Mouse (Mus musculus) cortical plate, adult 2 months (tissue): Measurements from ENCODE around the gene Slc35e3. TPM values are rescaled to one million over a fixed set of nuclear protein-coding genes. Genes with fewer than 3 reads are reported as not detected.

Experiments used
- H3K27ac ChIP-seq: fragments of 200-500 bp; 2 replicates; pipeline ENCODE4 v1.5.1; 2012; ENCODE audit warnings: low read length, control low read depth, inconsistent platforms; ENCODE audit not compliant: insufficient read depth
- H3K4me1 ChIP-seq: fragments of 200-500 bp; 2 replicates; pipeline ENCODE4 v1.6.1; 2011; ENCODE audit warnings: low read length; ENCODE audit not compliant: control insufficient read depth, insufficient read depth
- H3K4me3 ChIP-seq: fragments of 200-500 bp; 2 replicates; pipeline ENCODE4 v1.5.1; 2011; ENCODE audit warnings: mild to moderate bottlenecking, low read length, control low read depth; ENCODE audit not compliant: insufficient read depth
- CTCF ChIP-seq: fragments of 200-500 bp; IDR thresholded peaks from 2 replicates; pipeline ENCODE4 v1.5.1; 2011; ENCODE audit warnings: mild to moderate bottlenecking, control low read depth, low read length; ENCODE audit not compliant: insufficient read depth; ENCODE audit errors: extremely low read depth
- POLR2A ChIP-seq: fragments of 200-500 bp; IDR thresholded peaks from 2 replicates; pipeline ENCODE4 v1.6.1; 2011; ENCODE audit warnings: mild to moderate bottlenecking, low read length, control low read depth; ENCODE audit not compliant: insufficient read depth; ENCODE audit errors: extremely low read depth
- polyA plus RNA-seq: library from polyadenylated mRNA; depleted of rRNA; stranded (reverse); fragments of >200 nt; gene quantifications from 2 replicates; pipeline ENCODE4 v1.2.3, GENCODE M21; 2012

Slc35e3 gene
- polyA plus RNA-seq, 1 experiment: 20.0 TPM

- TF ChIP-seq CTCF (no peak), POLR2A (no peak)
- no peak overlapping the region for H3K4me3 ChIP-seq
- no peaks in the 10 kb centered on the region for H3K4me1 ChIP-seq
- no peak overlapping the region for H3K27ac ChIP-seq
Measured at GRCm38 (mm10) chr10:117777501-117778327, 31.5 kb upstream of the Slc35e3 start.

GRCm38 (mm10) chr10:117777103-117777470, 30.9 kb upstream of the Slc35e3 start:
- Histone ChIP-seq H3K4me3 (no peak overlapping the region), H3K4me1 (no peaks in the 10 kb centered on the region), H3K27ac (no peak overlapping the region)
- TF ChIP-seq POLR2A (no peak), CTCF (no peak)

GRCm38 (mm10) chr10:117776281-117777102, 30.3 kb upstream of the Slc35e3 start:
- Histone ChIP-seq H3K4me1 (no peaks in the 10 kb centered on the region), H3K4me3 (no peak overlapping the region), H3K27ac (no peak overlapping the region)
- TF ChIP-seq POLR2A: no peak
- TF ChIP-seq CTCF: no peak

- no peak overlapping the region for H3K27ac ChIP-seq
- TF ChIP-seq CTCF: no peak
- no peak for TF ChIP-seq POLR2A
- H3K4me3 ChIP-seq: no peak overlapping the region
- H3K4me1 ChIP-seq: no peaks in the 10 kb centered on the region
Measured at GRCm38 (mm10) chr10:117775401-117776144, 29.4 kb upstream of the Slc35e3 start.

- Histone ChIP-seq H3K27ac (no peak overlapping the region), H3K4me1 (no peaks in the 10 kb centered on the region), H3K4me3 (no peak overlapping the region)
- TF ChIP-seq CTCF: no peak
- TF ChIP-seq POLR2A: no peak
Measured at GRCm38 (mm10) chr10:117774817-117775120, 28.6 kb upstream of the Slc35e3 start.

- H3K4me1 ChIP-seq: no peaks in the 10 kb centered on the region
- TF ChIP-seq POLR2A: no peak
- H3K4me3 ChIP-seq: no peak overlapping the region
- no peak overlapping the region for H3K27ac ChIP-seq
Measured at GRCm38 (mm10) chr10:117774011-117774816, 28.0 kb upstream of the Slc35e3 start.

- Histone ChIP-seq H3K4me1 (no peaks in the 10 kb centered on the region), H3K27ac (no peak overlapping the region), H3K4me3 (no peak overlapping the region)
- TF ChIP-seq CTCF (no peak), POLR2A (no peak)
Measured at GRCm38 (mm10) chr10:117773106-117773720, 27.0 kb upstream of the Slc35e3 start.

GRCm38 (mm10) chr10:117772364-117773105, 26.4 kb upstream of the Slc35e3 start:
- no peak overlapping the region for H3K27ac ChIP-seq
- TF ChIP-seq CTCF (no peak), POLR2A (no peak)
- no peak overlapping the region for H3K4me3 ChIP-seq
- no peaks in the 10 kb centered on the region for H3K4me1 ChIP-seq
